Mouse (Mus musculus) limb, embryonic 10.5 days (tissue): ENCODE measurements at regions not wholly inside any gene's neighbourhood (a gene's known extent, or its start where the extent isn't known, plus 50 kb on each side); places are given as distances from the start of the nearest gene placed in this dataset.
A peak's percentile ranks its signal among the peaks of the same experiment; 100 is the strongest.

Source experiments
- DNase-seq: peaks from one replicate; pipeline ENCODE4 v3.0.0-alpha.2; 2017; ENCODE audit warnings: low spot score
- H3K27ac ChIP-seq: fragments of 300-500 bp; sonication (generic); 2 replicates; pipeline ENCODE4 v1.5.1; 2016; ENCODE audit warnings: mild to moderate bottlenecking
- H3K27me3 ChIP-seq: fragments of 300-500 bp; sonication (generic); 2 replicates; pipeline ENCODE4 v1.6.1; 2016; ENCODE audit warnings: low read depth, mild to moderate bottlenecking; ENCODE audit not compliant: poor library complexity, severe bottlenecking
- H3K36me3 ChIP-seq: fragments of 300-500 bp; sonication (generic); 2 replicates; pipeline ENCODE4 v1.6.1; 2016; ENCODE audit warnings: mild to moderate bottlenecking, moderate library complexity
- H3K4me1 ChIP-seq: fragments of 300-500 bp; sonication (generic); 2 replicates; pipeline ENCODE4 v1.6.1; 2016
- H3K4me3 ChIP-seq: fragments of 300-500 bp; sonication (generic); 2 replicates; pipeline ENCODE4 v1.5.1; 2016; ENCODE audit warnings: mild to moderate bottlenecking, moderate library complexity
- H3K9me3 ChIP-seq: fragments of 300-500 bp; sonication (generic); replicated peaks from 2 replicates; pipeline ENCODE4 v1.6.1; 2016; ENCODE audit warnings: mild to moderate bottlenecking
- WGBS: fragments of 180-500 bp; shearing (Covaris S2); methylation state at CpG from one replicate; pipeline ENCODE4 v1.1.7; 2016; 5-methylcytosine and 5-hydroxymethylcytosine counted together

DNA sequence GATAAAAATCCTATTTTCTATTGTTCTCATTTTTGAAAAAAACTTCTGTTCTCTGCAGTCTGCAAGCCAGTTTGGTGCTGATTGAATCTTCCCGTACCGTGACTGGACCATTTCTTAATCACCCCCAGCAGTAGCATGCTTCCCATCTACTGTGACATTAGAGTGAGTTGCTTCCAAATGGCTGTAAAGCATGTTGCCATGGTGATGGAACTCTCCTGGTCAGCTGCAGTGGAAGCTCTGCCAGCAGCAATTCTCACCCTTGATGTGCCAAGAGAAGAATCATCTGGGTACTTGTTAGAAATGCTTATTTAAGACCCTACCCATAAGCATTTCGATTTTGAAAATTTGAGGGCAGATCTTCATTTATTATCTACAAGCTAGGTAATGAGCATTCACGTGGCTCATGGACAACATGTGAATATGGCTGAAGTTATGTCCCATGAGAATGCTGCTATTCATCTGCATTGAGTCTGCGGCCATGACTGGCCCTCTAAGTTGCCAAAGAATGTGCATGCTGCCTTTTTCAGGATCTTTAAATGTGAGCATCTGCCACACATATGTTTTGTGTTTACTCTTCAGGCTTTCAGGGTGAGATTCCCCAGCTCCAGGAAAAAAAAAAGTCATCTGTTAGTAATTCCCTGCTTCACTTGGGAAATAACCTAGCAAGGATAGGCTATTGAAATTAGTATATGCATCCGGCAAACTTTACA, 62.8 kb downstream of the H2al1n start:
- WGBS: 41% methylated on average over 6 of the region's 6 CpGs
- Histone ChIP-seq H3K27me3 (no peaks in the 10 kb centered on the region), H3K36me3 (no peaks in the 10 kb centered on the region), H3K27ac (no peak overlapping the region), H3K9me3 (no peaks in the 10 kb centered on the region), H3K4me3 (no peak overlapping the region), H3K4me1 (no peaks in the 10 kb centered on the region)
- DNase-seq: peak; percentile 27

DNA sequence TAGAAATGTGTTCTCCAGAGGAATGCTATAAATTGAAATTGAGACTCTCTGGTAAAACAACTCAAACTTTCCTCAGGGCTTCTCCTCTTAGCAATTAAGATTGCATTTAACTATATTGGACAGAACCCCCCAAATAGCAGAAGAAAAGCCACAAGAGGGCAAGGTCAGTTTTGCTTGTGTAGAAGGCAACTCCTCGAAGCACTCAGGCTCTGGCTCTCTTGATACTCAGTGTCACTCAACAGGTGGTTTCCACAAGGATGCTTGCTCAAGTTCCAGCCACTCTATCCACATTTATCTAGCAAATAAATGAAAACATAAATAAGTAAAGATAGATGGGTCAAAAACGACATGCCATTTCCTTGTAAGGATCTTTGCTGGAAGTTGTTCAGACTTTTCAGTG, 68.4 kb downstream of the H2al1n start:
- Histone ChIP-seq H3K27ac (no peak overlapping the region), H3K27me3 (no peaks in the 10 kb centered on the region), H3K4me1 (no peaks in the 10 kb centered on the region), H3K4me3 (no peak overlapping the region), H3K36me3 (no peaks in the 10 kb centered on the region), H3K9me3 (no peaks in the 10 kb centered on the region)
- no peak for DNase-seq
- 74% methylated on average over 2 of the region's 2 CpGs for WGBS

DNA sequence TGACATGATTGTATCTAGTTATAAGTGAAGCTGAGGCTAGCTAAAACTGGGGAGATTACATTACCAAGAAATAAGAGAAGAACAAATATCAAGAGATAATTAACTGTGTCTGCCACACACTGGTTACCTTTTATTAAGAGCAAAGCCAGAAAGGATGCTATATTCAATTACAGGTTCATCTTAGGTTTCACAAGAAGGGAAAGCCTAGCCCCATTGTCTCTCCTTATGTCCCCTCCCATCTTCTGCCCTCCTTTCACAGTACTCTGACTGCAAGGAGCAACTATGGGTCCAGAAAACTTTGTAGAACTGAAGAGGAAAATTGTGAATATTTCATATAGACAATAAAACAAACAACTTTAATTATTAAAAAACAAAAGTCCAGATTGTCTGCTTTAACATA, 68.8 kb downstream of the H2al1n start:
- Histone ChIP-seq H3K4me3 (no peak overlapping the region), H3K4me1 (no peaks in the 10 kb centered on the region), H3K9me3 (no peaks in the 10 kb centered on the region), H3K27me3 (no peaks in the 10 kb centered on the region), H3K36me3 (no peaks in the 10 kb centered on the region), H3K27ac (no peak overlapping the region)
- DNase-seq: no peak

DNA sequence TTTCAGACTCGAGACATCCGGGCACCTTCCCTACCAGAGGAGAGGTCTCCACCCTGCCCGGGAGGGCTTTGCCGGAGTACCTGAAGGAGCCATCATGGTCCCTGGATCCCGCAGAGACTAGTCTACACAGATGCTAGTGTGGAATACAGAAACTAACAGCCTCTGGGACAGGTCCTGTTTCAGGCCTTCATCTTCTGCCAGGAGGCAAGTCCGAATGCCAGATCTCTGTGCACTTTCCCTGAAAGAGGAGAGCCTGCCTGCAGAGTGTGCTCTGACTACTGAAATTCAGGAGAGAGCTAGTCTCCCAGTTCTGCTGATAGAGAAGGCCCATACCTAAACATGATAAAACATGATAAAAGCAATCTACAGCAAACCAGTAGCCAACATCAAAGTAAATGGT, 83.9 kb downstream of the H2al1n start:
- Histone ChIP-seq H3K4me1 (no peaks in the 10 kb centered on the region), H3K9me3 (no peaks in the 10 kb centered on the region), H3K36me3 (no peaks in the 10 kb centered on the region), H3K4me3 (no peak overlapping the region), H3K27ac (no peak overlapping the region), H3K27me3 (no peaks in the 10 kb centered on the region)
- 94% methylated on average over 6 of the region's 6 CpGs for WGBS
- DNase-seq: no peak

DNA sequence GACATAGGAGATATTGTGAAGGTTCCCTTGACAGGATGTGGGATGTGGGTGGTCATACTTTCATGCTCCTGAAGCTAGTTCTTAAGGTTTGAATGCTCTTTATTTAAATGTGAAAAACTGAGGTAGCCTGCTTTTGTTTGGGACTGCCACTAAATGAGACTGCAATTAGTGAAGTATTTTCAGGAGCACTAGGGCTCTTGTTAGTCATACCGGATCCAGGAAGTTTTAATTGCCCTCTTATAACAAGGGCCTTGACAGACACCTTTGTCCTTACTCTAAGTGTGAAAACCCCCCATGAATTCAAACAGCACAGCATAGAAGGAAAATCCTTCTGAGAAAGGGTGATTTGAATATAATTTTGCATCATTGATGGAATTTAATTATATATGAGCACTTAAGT, 91.2 kb downstream of the H2al1n start:
- no peaks in the 10 kb centered on the region for H3K36me3 ChIP-seq
- no peaks in the 10 kb centered on the region for H3K4me1 ChIP-seq
- no peak overlapping the region for H3K27ac ChIP-seq
- 35% methylated on average over 1 of the region's 1 CpGs for WGBS
- no peak overlapping the region for H3K4me3 ChIP-seq
- H3K9me3 ChIP-seq: no peaks in the 10 kb centered on the region
- H3K27me3 ChIP-seq: no peaks in the 10 kb centered on the region
- DNase-seq: no peak

DNA sequence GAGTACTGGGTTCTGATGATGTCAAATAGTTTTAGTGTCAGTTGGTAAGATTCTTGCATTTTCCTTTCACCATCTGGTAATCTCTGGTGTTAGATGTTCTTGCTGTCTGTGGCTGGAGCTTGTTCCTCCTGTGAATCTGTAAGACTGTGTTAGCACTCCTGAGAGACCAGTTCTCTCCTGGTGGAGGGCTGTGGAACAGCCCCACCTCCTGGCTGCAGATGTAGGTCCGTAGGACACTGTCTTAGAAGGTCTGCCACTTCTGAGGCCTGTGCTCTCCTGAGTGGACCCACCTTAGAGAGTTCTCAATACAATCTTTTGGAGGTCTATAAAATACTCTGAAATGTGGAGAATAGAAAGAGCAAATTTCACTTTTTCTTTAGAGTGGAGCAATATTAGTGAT, 101.8 kb downstream of the H2al1n start:
- Histone ChIP-seq H3K27ac (no peak overlapping the region), H3K36me3 (no peaks in the 10 kb centered on the region), H3K4me3 (no peak overlapping the region), H3K9me3 (no peaks in the 10 kb centered on the region), H3K27me3 (no peaks in the 10 kb centered on the region), H3K4me1 (no peaks in the 10 kb centered on the region)
- WGBS: 45% methylated on average over 1 of the region's 1 CpGs
- DNase-seq: no peak

DNA sequence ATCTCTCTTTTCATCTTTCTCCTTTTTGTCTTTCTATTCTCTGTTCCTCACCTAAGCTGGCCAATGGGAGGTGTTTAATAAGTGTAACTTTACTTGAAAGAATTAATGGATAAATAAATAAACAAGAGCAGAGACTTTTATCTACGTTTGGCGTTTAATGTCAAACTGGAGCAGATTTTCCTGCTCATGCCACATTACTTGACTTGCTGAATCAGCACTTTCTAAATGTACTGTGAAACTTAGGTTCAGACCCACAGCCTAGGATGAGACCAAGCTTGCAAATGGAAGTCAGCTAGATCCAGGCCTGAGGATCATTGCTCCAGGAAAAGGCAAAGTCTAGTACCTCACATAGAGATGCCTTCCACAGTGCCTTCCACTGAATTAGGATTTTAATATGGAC, 141.5 kb downstream of the H2al1n start:
- Histone ChIP-seq H3K36me3 (no peaks in the 10 kb centered on the region), H3K4me3 (no peak overlapping the region), H3K27ac (no peak overlapping the region), H3K9me3 (no peaks in the 10 kb centered on the region), H3K27me3 (no peaks in the 10 kb centered on the region), H3K4me1 (no peaks in the 10 kb centered on the region)
- no peak for DNase-seq
- 84% methylated on average over 2 of the region's 2 CpGs for WGBS

DNA sequence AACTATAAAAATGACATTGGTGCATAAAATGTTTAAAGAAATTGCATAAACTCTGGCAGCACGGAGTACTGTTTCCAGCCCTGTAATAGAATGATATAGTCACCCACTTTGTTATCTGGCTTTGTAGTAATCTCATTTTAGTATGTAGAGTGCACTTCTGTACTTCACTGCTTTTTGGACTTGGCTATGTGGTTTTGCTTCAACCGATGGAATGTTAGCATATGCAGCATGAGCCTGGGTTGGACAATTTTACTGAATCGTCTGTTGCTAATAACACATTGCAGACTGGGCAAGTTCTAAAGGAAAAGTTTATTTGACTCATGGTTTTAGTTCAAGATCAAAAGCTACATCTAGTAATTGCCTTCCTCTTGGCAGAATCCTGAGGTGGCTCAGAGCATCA, 142.4 kb downstream of the H2al1n start:
- DNase-seq: no peak
- Histone ChIP-seq H3K36me3 (no peaks in the 10 kb centered on the region), H3K27me3 (no peaks in the 10 kb centered on the region), H3K9me3 (no peaks in the 10 kb centered on the region), H3K27ac (no peak overlapping the region), H3K4me3 (no peak overlapping the region), H3K4me1 (no peaks in the 10 kb centered on the region)
- WGBS: 83% methylated on average over 3 of the region's 3 CpGs

DNA sequence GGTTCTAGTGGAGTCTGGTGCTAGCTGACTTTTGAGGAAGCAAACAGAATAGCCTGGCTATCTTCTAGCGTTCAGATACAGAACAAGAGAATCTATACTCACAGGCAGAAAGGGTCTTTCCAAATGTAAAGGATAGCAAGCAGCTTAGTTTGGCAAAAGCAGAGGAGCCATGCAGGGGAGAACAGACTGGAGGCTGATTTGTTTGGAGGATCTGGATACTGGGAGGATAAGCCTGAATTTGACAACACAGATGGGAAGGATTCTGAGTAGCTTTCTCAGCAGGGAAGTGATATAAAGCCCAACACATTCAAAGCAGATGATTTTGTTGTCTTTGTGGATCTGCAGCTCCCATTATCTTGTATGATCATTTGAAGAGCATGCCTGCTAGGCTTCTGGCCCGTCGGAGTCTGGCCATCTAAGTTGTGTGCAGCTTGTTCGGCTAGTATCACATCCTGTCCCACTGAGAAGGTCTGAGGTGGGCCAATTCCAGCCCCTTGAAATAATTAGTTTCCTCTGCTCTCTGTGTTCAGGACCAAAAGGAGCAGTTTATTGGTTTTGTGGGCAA, 145.6 kb downstream of the H2al1n start:
- no peak overlapping the region for H3K4me3 ChIP-seq
- no peaks in the 10 kb centered on the region for H3K36me3 ChIP-seq
- H3K9me3 ChIP-seq: no peaks in the 10 kb centered on the region
- no peak overlapping the region for H3K27ac ChIP-seq
- DNase-seq: no peak
- no peaks in the 10 kb centered on the region for H3K27me3 ChIP-seq
- H3K4me1 ChIP-seq: no peaks in the 10 kb centered on the region
- WGBS: 86% methylated on average over 4 of the region's 4 CpGs
